Mouse (Mus musculus) midbrain, postnatal 0 days (tissue): ENCODE measurements around the gene Tuba3b. TPM values are rescaled to one million over a fixed set of nuclear protein-coding genes. Genes with fewer than 3 reads are reported as not detected.

Experiments used
- ATAC-seq: fragments of 200-750 bp; cut with Nextera tagmentation; 2 replicates; pipeline ENCODE4 v1.8.0; 2017; ENCODE audit warnings: moderate number of reproducible peaks, mild to moderate bottlenecking, moderate TSS enrichment, moderate library complexity; ENCODE audit not compliant: low FRiP score
- DNase-seq: peaks from one replicate; pipeline ENCODE4 v3.0.0-alpha.2; 2015; ENCODE audit warnings: low spot score
- H3K27ac ChIP-seq: fragments of 300-500 bp; sonication (generic); 2 replicates; pipeline ENCODE4 v1.5.1; 2014; ENCODE audit warnings: low read depth, mild to moderate bottlenecking, low read length, mixed read lengths
- H3K27me3 ChIP-seq: fragments of 300-500 bp; sonication (generic); 2 replicates; pipeline ENCODE4 v1.6.1; 2014; ENCODE audit warnings: low read length, control low read depth, mixed read lengths; ENCODE audit not compliant: insufficient read depth
- H3K36me3 ChIP-seq: fragments of 300-500 bp; sonication (generic); 2 replicates; pipeline ENCODE4 v1.6.1; 2014; ENCODE audit warnings: low read length, control low read depth, mixed read lengths; ENCODE audit not compliant: insufficient read depth
- H3K4me1 ChIP-seq: fragments of 300-500 bp; sonication (generic); 2 replicates; pipeline ENCODE4 v1.6.1; 2014; ENCODE audit warnings: mild to moderate bottlenecking, control low read depth, antibody characterized with exemption, low read length, mixed read lengths; ENCODE audit not compliant: insufficient read depth
- H3K4me2 ChIP-seq: fragments of 300-500 bp; sonication (generic); 2 replicates; pipeline ENCODE4 v1.6.1; 2014; ENCODE audit warnings: low read depth, mild to moderate bottlenecking, low read length, mixed read lengths; ENCODE audit not compliant: poor library complexity, severe bottlenecking
- H3K4me3 ChIP-seq: fragments of 300-500 bp; sonication (generic); 2 replicates; pipeline ENCODE4 v1.5.1; 2014; ENCODE audit warnings: low read depth, mild to moderate bottlenecking, low read length, moderate library complexity
- H3K9ac ChIP-seq: fragments of 300-500 bp; sonication (generic); replicated peaks from 2 replicates; pipeline ENCODE4 v1.6.1; 2014; ENCODE audit warnings: mild to moderate bottlenecking, low read length, moderate library complexity, mixed read lengths; ENCODE audit not compliant: poor library complexity, severe bottlenecking
- H3K9me3 ChIP-seq: fragments of 300-500 bp; sonication (generic); 2 replicates; pipeline ENCODE4 v1.6.1; 2016; ENCODE audit warnings: low read length, control low read depth
- CTCF ChIP-seq: IDR thresholded peaks from 2 replicates; pipeline ENCODE4 v1.5.1; 2016; ENCODE audit warnings: antibody characterized with exemption, mild to moderate bottlenecking
- WGBS: fragments of 180-500 bp; shearing (Covaris S2); extraction: QIAGEN DNeasy Blood & Tissue Kit; methylation state at CpG from one replicate; pipeline ENCODE4 v1.1.7; 2014; 5-methylcytosine and 5-hydroxymethylcytosine counted together
- polyA plus RNA-seq: library from polyadenylated mRNA; unstranded; fragments of >200 nt; fragmentation: Nextera tagmentation; extraction: Ambion mirVana; gene quantifications from 2 replicates; pipeline ENCODE4 v1.2.1, GENCODE M21; 2015
- total RNA-seq: library from RNA; depleted of rRNA; stranded (reverse); fragments of >200 nt; gene quantifications from 2 replicates; pipeline ENCODE4 v1.2.3, GENCODE M21; 2014

Tuba3b gene
- total and polyA plus RNA-seq, 2 experiments from 2014 or later: 0.11 to 0.44 TPM

GRCm38 (mm10) chr6:145604126-145604525, 11.4 kb upstream of the Tuba3b start:
- H3K9me3 ChIP-seq: no peaks in the 10 kb centered on the region
- no peak overlapping the region for H3K27ac ChIP-seq
- TF ChIP-seq CTCF: no peak
- H3K36me3 ChIP-seq: no peaks in the 10 kb centered on the region
- no peak overlapping the region for H3K4me3 ChIP-seq
- H3K4me2 ChIP-seq: no peak overlapping the region
- WGBS: 21% methylated on average over 2 of the region's 2 CpGs
- no peaks in the 10 kb centered on the region for H3K4me1 ChIP-seq
- ATAC-seq: no peak
- H3K9ac ChIP-seq: no peak overlapping the region
- H3K27me3 ChIP-seq: no peaks in the 10 kb centered on the region
- no peak for DNase-seq

GRCm38 (mm10) chr6:145604648-145605047, 10.9 kb upstream of the Tuba3b start:
- no peak overlapping the region for H3K4me3 ChIP-seq
- H3K27me3 ChIP-seq: no peaks in the 10 kb centered on the region
- no peak overlapping the region for H3K27ac ChIP-seq
- WGBS: 73% methylated on average over 4 of the region's 4 CpGs
- H3K4me1 ChIP-seq: no peaks in the 10 kb centered on the region
- no peak for ATAC-seq
- H3K4me2 ChIP-seq: no peak overlapping the region
- no peak overlapping the region for H3K9ac ChIP-seq
- DNase-seq: no peak
- no peak for TF ChIP-seq CTCF
- H3K9me3 ChIP-seq: no peaks in the 10 kb centered on the region
- no peaks in the 10 kb centered on the region for H3K36me3 ChIP-seq

DNA sequence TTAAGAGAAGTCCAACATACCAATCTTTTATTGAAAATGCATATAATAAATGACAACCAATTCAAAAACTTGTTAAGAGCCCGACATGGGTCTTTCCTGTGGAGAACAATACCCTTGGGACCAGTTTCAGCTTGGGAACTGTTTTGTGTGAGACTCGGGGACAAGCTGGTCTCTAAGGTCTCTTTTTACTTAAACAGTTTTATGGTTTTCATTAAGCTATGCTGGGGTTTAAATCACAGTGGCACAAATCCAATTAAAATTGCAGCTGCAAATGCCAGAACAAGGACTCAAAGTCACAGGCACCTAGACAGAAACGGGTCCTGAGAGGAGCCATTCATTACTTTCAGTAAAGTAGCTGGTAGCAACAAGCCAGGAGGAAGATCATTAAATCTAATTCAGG, 10.4 kb upstream of the Tuba3b start:
- DNase-seq (peak; percentile 46), ATAC-seq (no peak)
- no peak overlapping the region for H3K9ac ChIP-seq
- H3K9me3 ChIP-seq: no peaks in the 10 kb centered on the region
- 19% methylated on average over 3 of the region's 3 CpGs for WGBS
- no peaks in the 10 kb centered on the region for H3K4me1 ChIP-seq
- H3K27me3 ChIP-seq: no peaks in the 10 kb centered on the region
- no peak for TF ChIP-seq CTCF
- H3K27ac ChIP-seq: no peak overlapping the region
- no peaks in the 10 kb centered on the region for H3K36me3 ChIP-seq
- H3K4me3 ChIP-seq: no peak overlapping the region
- H3K4me2 ChIP-seq: no peak overlapping the region

DNA sequence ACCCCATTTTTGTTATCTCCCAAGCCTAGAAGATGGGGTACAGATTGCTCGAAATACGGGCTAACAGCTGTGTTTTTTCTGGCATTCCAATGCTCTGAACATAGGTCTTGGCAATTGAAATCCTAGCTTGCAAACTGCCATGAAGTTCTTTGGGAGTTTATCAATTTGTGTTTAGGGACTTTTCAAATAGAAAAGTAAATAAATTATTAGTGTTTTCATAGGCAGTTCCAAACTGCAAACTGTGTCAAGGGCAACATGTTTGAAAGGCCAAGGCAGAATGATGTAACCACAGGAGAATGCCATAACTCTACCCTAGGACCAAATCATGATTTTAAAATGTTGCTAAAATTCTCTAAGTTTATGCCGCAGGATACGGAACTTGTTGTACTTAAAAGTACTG, 7.8 kb upstream of the Tuba3b start:
- no peaks in the 10 kb centered on the region for H3K4me1 ChIP-seq
- no peaks in the 10 kb centered on the region for H3K9me3 ChIP-seq
- H3K4me2 ChIP-seq: no peak overlapping the region
- H3K36me3 ChIP-seq: no peaks in the 10 kb centered on the region
- H3K9ac ChIP-seq: no peak overlapping the region
- no peak for TF ChIP-seq CTCF
- ATAC-seq (no peak), DNase-seq (no peak)
- WGBS: 88% methylated on average over 4 of the region's 4 CpGs
- H3K27me3 ChIP-seq: no peaks in the 10 kb centered on the region
- no peak overlapping the region for H3K4me3 ChIP-seq
- H3K27ac ChIP-seq: no peak overlapping the region

DNA sequence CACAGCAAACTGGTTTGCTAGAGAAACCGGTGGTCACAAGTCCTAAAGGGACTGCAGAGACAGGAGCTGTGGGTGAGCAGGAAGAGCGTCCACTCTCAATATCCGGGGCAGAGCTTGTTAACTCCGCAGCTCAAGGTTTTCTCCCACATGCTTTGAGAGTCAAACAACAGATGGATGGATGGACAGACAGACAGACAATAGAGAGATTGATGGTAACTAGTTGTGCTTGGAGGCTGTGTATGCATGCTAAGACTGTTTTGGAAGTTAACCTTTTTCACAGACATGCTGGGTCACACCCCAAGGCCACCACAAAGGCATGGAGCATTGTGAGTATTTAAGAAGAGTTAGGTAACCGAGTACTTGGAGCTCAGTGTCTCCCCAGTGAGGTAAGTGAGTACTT, 6.9 kb upstream of the Tuba3b start:
- 91% methylated on average over 5 of the region's 5 CpGs for WGBS
- ATAC-seq: no peak
- no peak overlapping the region for H3K9ac ChIP-seq

DNA sequence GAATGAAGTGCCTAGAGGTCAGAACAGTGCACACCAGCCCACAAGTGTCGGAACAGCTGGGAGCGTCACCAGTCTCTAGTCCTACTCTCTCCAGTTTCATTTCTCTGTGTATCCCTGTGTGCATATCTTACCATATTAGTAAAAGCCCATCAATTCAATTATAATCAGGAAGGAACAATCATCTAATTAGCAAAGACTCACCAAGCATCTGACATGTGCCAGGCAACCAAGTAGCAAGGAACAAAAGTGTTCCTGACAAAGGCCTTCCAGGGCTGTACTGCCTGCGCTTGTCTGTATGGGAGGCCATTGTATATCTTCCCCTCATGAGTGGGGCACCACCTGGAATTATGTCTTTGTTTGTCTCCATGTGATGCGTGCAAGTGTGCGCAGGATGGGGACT, 4.7 kb upstream of the Tuba3b start:
- DNase-seq: no peak
- Histone ChIP-seq H3K4me3 (no peak overlapping the region), H3K4me1 (no peaks in the 10 kb centered on the region), H3K36me3 (no peaks in the 10 kb centered on the region), H3K9me3 (no peaks in the 10 kb centered on the region), H3K4me2 (no peak overlapping the region), H3K9ac (no peak overlapping the region), H3K27ac (no peak overlapping the region), H3K27me3 (no peaks in the 10 kb centered on the region)
- ATAC-seq: no peak
- TF ChIP-seq CTCF: no peak
- WGBS: 81% methylated on average over 5 of the region's 5 CpGs

More for the DNA sequence above, 6.9 kb upstream of the Tuba3b start:
- H3K27me3 ChIP-seq: no peaks in the 10 kb centered on the region
- H3K4me3 ChIP-seq: no peak overlapping the region
- no peaks in the 10 kb centered on the region for H3K4me1 ChIP-seq
- DNase-seq: no peak
- no peak for TF ChIP-seq CTCF
- no peak overlapping the region for H3K4me2 ChIP-seq
- no peaks in the 10 kb centered on the region for H3K36me3 ChIP-seq
- H3K9me3 ChIP-seq: no peaks in the 10 kb centered on the region
- H3K27ac ChIP-seq: no peak overlapping the region
